Mouse (Mus musculus) lung, postnatal 0 days (tissue): ENCODE measurements around the gene Tnfsfm13. TPM values are rescaled to one million over a fixed set of nuclear protein-coding genes. Genes with fewer than 3 reads are reported as not detected.

ENCODE experiments used
- ATAC-seq: fragments of 200-750 bp; cut with Nextera tagmentation; 2 replicates; pipeline ENCODE4 v1.8.0; 2017; ENCODE audit warnings: moderate library complexity
- DNase-seq: peaks from one replicate; pipeline ENCODE4 v3.0.0-alpha.2; 2016; ENCODE audit warnings: low spot score
- H3K27ac ChIP-seq: fragments of 300-500 bp; sonication (generic); 2 replicates; pipeline ENCODE4 v1.5.1; 2014; ENCODE audit warnings: antibody characterized with exemption, mild to moderate bottlenecking, low read length, mixed read lengths
- H3K27me3 ChIP-seq: fragments of 300-500 bp; sonication (generic); replicated peaks from 2 replicates; pipeline ENCODE4 v1.6.1; 2014; ENCODE audit warnings: low read length, mixed read lengths; ENCODE audit not compliant: insufficient read depth
- H3K36me3 ChIP-seq: fragments of 300-500 bp; sonication (generic); 2 replicates; pipeline ENCODE4 v1.6.1; 2014; ENCODE audit warnings: low read length, mixed read lengths; ENCODE audit not compliant: insufficient read depth
- H3K4me1 ChIP-seq: fragments of 300-500 bp; sonication (generic); 2 replicates; pipeline ENCODE4 v1.6.1; 2014; ENCODE audit warnings: antibody characterized with exemption, low read depth, low read length, mixed read lengths; ENCODE audit not compliant: insufficient read depth
- H3K4me2 ChIP-seq: fragments of 300-500 bp; sonication (generic); replicated peaks from 2 replicates; pipeline ENCODE4 v1.6.1; 2014; ENCODE audit warnings: low read depth, mild to moderate bottlenecking, low read length, moderate library complexity, mixed read lengths
- H3K4me3 ChIP-seq: fragments of 300-500 bp; sonication (generic); 2 replicates; pipeline ENCODE4 v1.5.1; 2014; ENCODE audit warnings: low read depth, low read length
- H3K9ac ChIP-seq: fragments of 300-500 bp; sonication (generic); replicated peaks from 2 replicates; pipeline ENCODE4 v1.6.1; 2014; ENCODE audit warnings: low read depth, mild to moderate bottlenecking
- H3K9me3 ChIP-seq: fragments of 300-500 bp; sonication (generic); 2 replicates; pipeline ENCODE4 v1.6.1; 2016; ENCODE audit warnings: low read length, mixed read lengths
- CTCF ChIP-seq: IDR thresholded peaks from 2 replicates; pipeline ENCODE4 v1.5.1; 2016; ENCODE audit warnings: antibody characterized with exemption, mild to moderate bottlenecking
- EP300 ChIP-seq: IDR thresholded peaks from 2 replicates; pipeline ENCODE4 v1.6.1; 2016; ENCODE audit warnings: antibody characterized with exemption, mild to moderate bottlenecking, control low read depth
- WGBS: fragments of 180-500 bp; shearing (Covaris S2); extraction: QIAGEN DNeasy Blood & Tissue Kit; methylation state at CpG from one replicate; pipeline ENCODE4 v1.1.7; 2014; 5-methylcytosine and 5-hydroxymethylcytosine counted together
- polyA plus RNA-seq: library from polyadenylated mRNA; unstranded; fragments of >200 nt; fragmentation: Nextera tagmentation; extraction: Ambion mirVana; gene quantifications from 2 replicates; pipeline ENCODE4 v1.2.1, GENCODE M21; 2015

The Tnfsfm13 gene
- polyA plus RNA-seq, 1 experiment from 2014 or later = 11.9 TPM

DNA sequence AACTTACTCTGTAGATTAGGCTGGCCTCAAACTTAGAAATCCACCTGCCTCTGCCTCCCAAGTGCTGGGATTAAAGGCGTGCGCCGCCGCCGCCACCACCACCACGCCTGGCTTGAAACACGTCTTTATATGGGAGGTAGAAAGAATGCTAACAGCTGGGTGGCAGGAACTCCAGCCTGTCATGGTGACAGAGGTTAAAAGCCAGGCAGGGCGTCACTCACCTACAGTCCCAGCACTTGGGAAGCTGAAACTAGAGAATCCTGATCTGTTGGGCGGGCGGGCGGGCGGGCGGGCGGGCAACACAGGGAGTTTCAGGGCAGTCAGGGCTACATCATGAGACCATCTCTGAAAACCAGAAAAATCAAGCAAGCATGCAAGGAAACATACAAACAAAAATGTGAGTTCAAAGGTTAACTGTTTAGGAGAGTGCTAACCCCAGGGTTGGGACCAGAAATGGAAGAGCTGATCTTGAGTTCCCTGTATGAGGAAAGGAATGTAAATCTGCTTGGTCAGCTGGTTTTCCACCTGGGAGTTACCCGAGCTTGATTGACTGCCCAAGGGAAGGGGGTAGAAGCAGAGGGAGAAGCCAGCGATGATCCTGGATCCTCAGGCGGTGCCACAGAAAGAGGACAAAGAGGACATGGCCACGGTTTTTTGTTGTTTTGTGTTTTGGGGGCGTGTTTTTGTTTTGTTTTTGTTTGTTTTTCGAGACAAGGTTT lies 17.2 kb upstream of the Tnfsfm13 start:
- no peaks in the 10 kb centered on the region for H3K9me3 ChIP-seq
- no peak for DNase-seq
- no peaks in the 10 kb centered on the region for H3K27me3 ChIP-seq
- H3K27ac ChIP-seq = no peak overlapping the region
- no peaks in the 10 kb centered on the region for H3K36me3 ChIP-seq
- 75% methylated on average over 20 of the region's 20 CpGs for WGBS
- no peak overlapping the region for H3K4me3 ChIP-seq
- H3K4me1 ChIP-seq = no peaks in the 10 kb centered on the region
- no peak overlapping the region for H3K9ac ChIP-seq
- no peak for TF ChIP-seq EP300
- no peak for TF ChIP-seq CTCF
- no peak for ATAC-seq
- H3K4me2 ChIP-seq = no peak overlapping the region

DNA sequence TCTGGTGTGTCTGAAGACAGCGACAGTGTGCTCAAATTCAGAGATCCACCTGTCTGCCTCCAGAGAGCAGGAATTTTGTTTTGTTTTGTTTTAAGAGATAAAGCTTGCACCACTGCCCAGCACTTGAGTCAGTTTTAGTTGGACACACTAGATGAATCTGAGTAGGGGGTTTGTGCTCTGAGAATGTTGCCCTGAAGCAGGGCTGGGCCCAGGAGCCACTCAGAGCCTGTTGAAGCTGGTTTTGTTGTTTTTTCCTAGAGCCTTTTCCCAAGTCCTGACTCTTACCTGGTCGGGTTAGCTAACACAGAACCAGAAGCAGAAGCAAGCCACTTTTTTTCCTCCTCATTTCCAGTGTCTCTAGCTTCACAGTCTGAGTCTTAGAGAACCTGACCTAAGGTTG lies 15.2 kb upstream of the Tnfsfm13 start:
- no peak overlapping the region for H3K4me2 ChIP-seq
- no peaks in the 10 kb centered on the region for H3K9me3 ChIP-seq
- no peak overlapping the region for H3K27ac ChIP-seq
- no peaks in the 10 kb centered on the region for H3K36me3 ChIP-seq
- 62% methylated on average over 2 of the region's 2 CpGs for WGBS
- H3K4me3 ChIP-seq = no peak overlapping the region
- no peaks in the 10 kb centered on the region for H3K27me3 ChIP-seq
- DNase-seq (no peak), ATAC-seq (no peak)
- no peak for TF ChIP-seq EP300
- no peak for TF ChIP-seq CTCF
- H3K4me1 ChIP-seq = no peaks in the 10 kb centered on the region
- H3K9ac ChIP-seq = no peak overlapping the region

DNA sequence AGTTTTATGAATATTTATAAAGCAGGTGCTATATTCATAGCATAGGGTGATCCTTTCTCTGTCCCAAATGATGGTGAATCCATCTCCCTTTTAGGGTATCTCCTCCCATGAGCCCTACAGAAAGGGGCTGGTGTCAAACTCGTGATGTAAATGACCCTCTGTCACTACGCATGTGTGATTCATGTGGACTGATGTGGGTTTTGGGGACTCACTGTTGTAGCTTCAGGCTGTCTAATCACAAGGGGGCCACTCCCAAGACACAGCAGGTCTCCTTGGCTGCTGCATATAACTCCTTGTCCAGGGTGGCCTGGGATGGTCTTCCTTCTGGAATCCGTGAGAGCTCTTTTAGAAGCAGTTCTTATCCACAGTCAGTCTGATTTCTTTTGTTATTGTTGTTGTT lies 14.6 kb upstream of the Tnfsfm13 start:
- no peak overlapping the region for H3K27ac ChIP-seq
- H3K9me3 ChIP-seq = no peaks in the 10 kb centered on the region
- no peaks in the 10 kb centered on the region for H3K4me1 ChIP-seq
- WGBS = 75% methylated on average over 3 of the region's 3 CpGs
- H3K4me3 ChIP-seq = no peak overlapping the region
- TF ChIP-seq CTCF (no peak), EP300 (no peak)
- no peaks in the 10 kb centered on the region for H3K36me3 ChIP-seq
- H3K9ac ChIP-seq = no peak overlapping the region
- no peak for ATAC-seq
- no peak for DNase-seq
- no peak overlapping the region for H3K4me2 ChIP-seq
- no peaks in the 10 kb centered on the region for H3K27me3 ChIP-seq

DNA sequence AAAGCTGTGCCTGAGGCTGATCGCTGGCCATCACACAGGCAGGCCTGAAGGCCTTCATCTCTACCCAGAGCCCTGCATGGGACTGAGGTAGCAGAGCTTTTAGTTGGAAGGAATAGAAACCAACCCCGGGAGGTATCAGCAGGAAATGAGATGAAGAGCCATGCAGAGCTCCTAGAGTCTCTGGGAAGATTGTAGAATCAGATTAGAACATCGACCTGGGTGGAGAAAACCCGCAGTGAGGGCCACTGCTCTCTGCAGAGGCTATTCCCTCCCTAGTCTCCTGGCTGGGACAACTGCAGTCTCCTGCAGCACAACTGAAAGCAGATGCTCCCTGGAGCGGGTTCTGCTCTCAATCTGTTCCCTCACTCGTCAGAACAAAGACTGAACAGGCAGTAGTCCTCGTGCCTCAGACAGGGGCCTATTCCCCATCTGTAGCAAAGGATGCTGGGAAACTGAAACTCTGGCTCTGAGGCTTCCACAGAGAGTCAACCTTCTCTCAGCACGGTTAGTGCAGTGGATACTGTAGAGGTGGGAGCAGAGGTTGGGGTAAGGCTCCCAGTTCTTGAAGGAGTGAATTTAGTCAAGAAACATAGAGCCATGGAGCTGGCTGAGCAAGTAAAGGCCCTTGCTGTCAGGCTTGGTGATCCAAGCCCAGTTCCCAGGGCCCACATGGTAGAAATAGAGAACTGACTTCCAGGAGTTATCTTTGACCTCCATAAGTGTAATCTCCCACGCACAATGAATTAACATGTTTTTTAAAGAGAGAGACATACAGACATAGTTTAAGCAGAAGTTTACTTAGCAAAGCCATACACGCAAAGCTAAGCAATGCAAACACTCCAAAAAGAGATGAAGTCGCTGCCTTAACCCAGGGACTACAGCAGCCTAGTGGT lies 13.9 kb upstream of the Tnfsfm13 start:
- H3K27ac ChIP-seq = no peak overlapping the region
- TF ChIP-seq EP300 = no peak
- no peak for TF ChIP-seq CTCF
- ATAC-seq (no peak), DNase-seq (no peak)
- WGBS = 41% methylated on average over 11 of the region's 11 CpGs
- no peaks in the 10 kb centered on the region for H3K4me1 ChIP-seq
- H3K4me3 ChIP-seq = no peak overlapping the region
- H3K4me2 ChIP-seq = no peak overlapping the region
- H3K9ac ChIP-seq = no peak overlapping the region
- no peaks in the 10 kb centered on the region for H3K9me3 ChIP-seq
- no peaks in the 10 kb centered on the region for H3K36me3 ChIP-seq
- no peaks in the 10 kb centered on the region for H3K27me3 ChIP-seq

DNA sequence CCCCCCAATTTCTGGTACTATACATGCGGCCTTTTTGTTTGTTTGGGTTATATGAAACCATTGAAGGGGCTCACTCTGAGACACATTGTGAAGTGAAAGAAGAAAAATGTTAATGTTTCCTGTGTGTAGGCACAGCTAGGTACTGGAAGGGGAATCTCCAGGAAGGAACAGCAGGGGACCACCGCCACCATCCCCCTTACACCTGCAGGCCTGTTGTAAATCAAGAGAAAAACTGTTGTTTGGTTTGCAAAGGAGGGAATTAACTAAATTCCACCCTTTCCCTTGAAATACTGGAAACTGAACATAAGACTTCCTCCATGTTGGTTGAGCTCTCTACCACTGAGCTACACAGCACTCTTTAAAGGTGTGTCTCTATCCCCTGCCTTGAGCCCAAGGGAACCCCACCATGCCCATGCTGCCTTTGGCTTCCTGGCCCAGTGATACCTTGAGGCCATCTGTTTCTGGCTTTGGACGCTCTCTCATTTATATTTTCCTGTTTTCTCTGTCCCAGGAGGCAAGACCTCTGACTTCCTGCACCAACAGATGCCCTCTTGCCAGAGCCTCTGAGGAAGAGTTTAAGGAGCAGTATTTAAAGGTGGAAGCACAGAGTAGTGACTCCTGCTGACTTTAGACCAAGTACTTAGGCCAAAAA lies 12.8 kb upstream of the Tnfsfm13 start:
- H3K4me1 ChIP-seq = no peaks in the 10 kb centered on the region
- no peak overlapping the region for H3K4me3 ChIP-seq
- H3K9me3 ChIP-seq = no peaks in the 10 kb centered on the region
- 76% methylated on average over 3 of the region's 3 CpGs for WGBS
- H3K4me2 ChIP-seq = no peak overlapping the region
- ATAC-seq (no peak), DNase-seq (no peak)
- no peaks in the 10 kb centered on the region for H3K27me3 ChIP-seq
- H3K9ac ChIP-seq = no peak overlapping the region
- TF ChIP-seq CTCF = no peak
- TF ChIP-seq EP300 = no peak
- H3K36me3 ChIP-seq = no peaks in the 10 kb centered on the region
- H3K27ac ChIP-seq = no peak overlapping the region

DNA sequence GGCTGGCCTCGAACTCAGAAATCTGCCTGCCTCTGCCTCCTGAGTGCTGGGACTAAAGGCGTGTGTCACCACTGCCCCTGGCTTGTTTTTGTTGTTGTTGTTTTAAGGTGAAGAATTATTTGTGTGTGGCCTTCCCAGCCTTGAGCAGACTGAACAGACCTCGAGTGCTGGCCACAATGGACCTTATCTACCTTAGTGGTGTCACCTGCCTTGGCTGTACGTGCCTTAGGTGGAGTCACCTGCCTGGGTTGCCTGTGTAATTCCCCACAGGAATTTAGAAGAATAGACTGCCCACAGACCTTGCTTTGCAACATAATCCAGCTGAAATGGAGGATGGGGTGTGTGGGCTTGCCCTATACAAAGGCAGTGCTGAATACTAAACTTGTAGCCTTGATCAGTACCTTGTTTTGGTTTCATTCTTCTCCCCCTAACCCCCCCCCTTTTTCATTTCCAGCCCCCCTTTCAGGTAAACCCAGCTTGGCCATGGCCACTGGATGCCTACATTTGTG lies 12.0 kb upstream of the Tnfsfm13 start:
- DNase-seq = no peak
- no peak overlapping the region for H3K4me3 ChIP-seq
- no peak overlapping the region for H3K4me2 ChIP-seq
- no peaks in the 10 kb centered on the region for H3K27me3 ChIP-seq
- H3K36me3 ChIP-seq = no peaks in the 10 kb centered on the region
- no peak for ATAC-seq
- no peaks in the 10 kb centered on the region for H3K4me1 ChIP-seq
- H3K9ac ChIP-seq = no peak overlapping the region
- TF ChIP-seq CTCF = no peak
- no peak for TF ChIP-seq EP300
- H3K9me3 ChIP-seq = no peaks in the 10 kb centered on the region
- H3K27ac ChIP-seq = no peak overlapping the region
- WGBS = 83% methylated on average over 4 of the region's 4 CpGs
